Mouse (Mus musculus): Measurements from ENCODE around the gene Tfe3.

DNA sequence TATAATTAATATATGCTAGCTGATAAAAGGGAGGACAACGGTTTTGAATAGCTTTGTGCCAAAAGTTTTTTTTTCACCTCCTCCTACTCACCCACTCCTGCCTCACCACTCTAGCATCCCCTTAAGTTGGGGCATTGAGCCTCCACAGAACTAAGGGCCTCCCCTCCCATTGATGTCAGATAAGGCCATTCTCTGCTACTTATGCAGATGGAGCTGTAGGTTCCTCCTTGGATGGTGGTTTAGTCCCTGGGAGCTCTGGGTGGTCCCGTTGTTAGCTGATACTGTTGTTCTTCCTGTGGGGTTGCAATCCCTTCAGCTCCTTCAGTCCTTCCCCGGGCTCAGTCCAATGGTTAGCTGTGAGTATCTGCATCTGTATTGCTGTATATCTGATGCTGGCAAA is 16.9 kb downstream of the Tfe3 start:
- no peak for TF ChIP-seq CTCF (IDR thresholded peaks at IDR 0.05; ENCODE audit: low read depth)
- TF ChIP-seq EP300 (optimal IDR thresholded peaks at IDR 0.05), result no peak

Measured in stomach, postnatal 0 days (tissue).